Mouse (Mus musculus) left cerebral cortex, adult 11 months (tissue): ENCODE measurements around the gene Gm21149.
"Not testable (repeated sequence)": the region's sequence is repeated elsewhere in the genome, so short reads cannot be mapped to it uniquely, and the experiment has no call there.

Source experiments
- DNase-seq: peaks from one replicate; pipeline ENCODE4 v3.0.0; 2022; ENCODE audit warnings: low spot score

Gm21149 gene

GRCm38 (mm10) chr5:15461613-15462012 lies 14.7 kb downstream of the Gm21149 start:
- not testable (repeated sequence) for DNase-seq

- DNase-seq, result not testable (repeated sequence)
Observed at GRCm38 (mm10) chr5:15457865-15458571, 18.3 kb downstream of the Gm21149 start.
